In the genomic region with DNA sequence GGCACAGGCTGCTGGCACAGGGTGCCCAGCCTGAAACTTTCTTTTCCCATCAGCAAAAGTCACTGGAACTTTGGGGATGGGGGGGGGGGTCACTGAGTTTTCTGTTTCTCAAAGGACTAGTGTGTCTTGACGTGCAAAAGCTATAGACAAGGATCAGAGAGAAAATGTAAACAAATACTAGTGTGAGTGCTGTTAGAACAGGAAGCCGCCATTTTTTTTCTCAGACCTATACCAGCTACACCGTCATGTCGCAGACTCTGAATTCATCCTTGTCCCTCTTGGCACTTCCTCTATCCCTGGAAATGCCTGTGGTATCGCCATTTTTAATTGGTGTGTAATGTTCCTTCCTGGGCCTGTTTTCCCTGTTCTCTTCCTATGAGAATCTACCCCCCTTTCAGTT, we compare ENCODE assay signal across 29 mouse cellular contexts.
DNase-seq lines count a peak whose midpoint lies in the region; ATAC-seq and TF ChIP-seq lines count a peak whose summit lies in the region.
"Had no signal": no experiment of that assay in that cellular context is flagged by ENCODE, and none has a peak within 500 bp of the region (broad histone marks: within the 10 kb centered on the region; RNA-seq: fewer than 3 reads in every experiment).

No protein-coding gene starts in this region.

- H3K9ac ChIP-seq in kidney, embryonic 16.5 days (replicated peaks; ENCODE audit: low read length) = no peak overlapping the region
- H3K9ac ChIP-seq: embryonic facial prominence, embryonic 12.5 days; forebrain, embryonic 12.5 days; forebrain, embryonic 15.5 days; heart, embryonic 13.5 days; hindbrain, embryonic 14.5 days; intestine, embryonic 15.5 days had no signal

- no peaks in the 10 kb centered on the region for H3K9me3 ChIP-seq in kidney, embryonic 16.5 days (ENCODE audit: low read length)
- H3K9me3 ChIP-seq: embryonic facial prominence, embryonic 12.5 days; forebrain, embryonic 12.5 days; forebrain, embryonic 15.5 days; heart, embryonic 10.5 days; heart, embryonic 13.5 days; intestine, embryonic 15.5 days had no signal

- H3K4me2 ChIP-seq in kidney, embryonic 16.5 days (replicated peaks; ENCODE audit: low read depth, low read length) = no peak overlapping the region
- H3K4me2 ChIP-seq: embryonic facial prominence, embryonic 12.5 days; forebrain, embryonic 12.5 days; forebrain, embryonic 15.5 days; heart, embryonic 13.5 days; hindbrain, embryonic 14.5 days; intestine, embryonic 15.5 days had no signal

- H3K36me3 ChIP-seq in kidney, embryonic 16.5 days (ENCODE audit: insufficient read depth, low read length) = no peaks in the 10 kb centered on the region
- peaks cover 20% of the 10 kb centered on the region; the same call in 1 of the 2 replicates for H3K36me3 ChIP-seq in thymus, adult 2 months (ENCODE audit: control insufficient read depth, insufficient read depth, low read length)
- H3K36me3 ChIP-seq: embryonic facial prominence, embryonic 12.5 days; forebrain, embryonic 12.5 days; forebrain, embryonic 15.5 days; G1E; heart, embryonic 10.5 days; heart, embryonic 13.5 days; intestine, embryonic 15.5 days had no signal

- H3K27ac ChIP-seq in layer of hippocampus, adult 2 months = peak overlapping the region; percentile 43; the same call in 1 of the 2 replicates
- H3K27ac ChIP-seq in kidney, embryonic 16.5 days (ENCODE audit: low read length) = no peak overlapping the region
- no peak overlapping the region for H3K27ac ChIP-seq in thymus, adult 2 months (ENCODE audit: control insufficient read depth, insufficient read depth, low read length)
- H3K27ac ChIP-seq: embryonic facial prominence, embryonic 12.5 days; forebrain, embryonic 15.5 days; heart, adult 2 months; heart, embryonic 10.5 days; heart, embryonic 13.5 days; hindbrain, embryonic 14.5 days; hindbrain, postnatal 0 days; intestine, embryonic 15.5 days had no signal

- TF ChIP-seq CTCF in layer of hippocampus, adult 2 months (conservative IDR thresholded peaks at IDR 0.05) = no peak
- TF ChIP-seq CTCF in thymus, adult 2 months (IDR thresholded peaks at IDR 0.05; ENCODE audit: borderline replicate concordance, control insufficient read depth, extremely low read depth, insufficient read depth, low read length, poor library complexity) = no peak

- no peak for ATAC-seq in kidney, embryonic 16.5 days (ENCODE audit: low FRiP score, low TSS enrichment)
- ATAC-seq: forebrain, embryonic 15.5 days; hindbrain, postnatal 0 days; intestine, embryonic 15.5 days; Patski had no signal

- DNase-seq in layer of hippocampus, adult 2 months (ENCODE audit: low spot score in 2 of 2) = no peak
- DNase-seq in layer of hippocampus, adult 9-11 months = no peak
- peak; percentile 54 for DNase-seq in CD4-positive, CD25-positive, alpha-beta regulatory T cell, adult 2 months (ENCODE audit: low read depth, low spot score)
- DNase-seq in induced T-regulatory cell, adult 2 months (ENCODE audit: low read depth) = peak; percentile 63
- DNase-seq in thymus, adult 2 months = no peak
- DNase-seq: adrenal gland, adult 2 months; adrenal gland, postnatal 36 days; B cell, adult 2 months; cerebellum, adult 18-20 months; cerebellum, adult 9-10 months; cerebellum, postnatal 14 days; gastrocnemius, postnatal 25 days; heart, adult 2 months; heart, postnatal 14 days; heart, postnatal 4 days; kidney, adult 11 months had no signal

- H3K4me1 ChIP-seq in kidney, embryonic 16.5 days (ENCODE audit: insufficient read depth, low read length) = peaks cover 13% of the 10 kb centered on the region
- H3K4me1 ChIP-seq in thymus, adult 2 months (replicated peaks; ENCODE audit: control insufficient read depth, insufficient read depth, low read length) = peaks cover 66% of the 10 kb centered on the region

- H3K4me3 ChIP-seq in layer of hippocampus, adult 2 months = no peak overlapping the region
- no peak overlapping the region for H3K4me3 ChIP-seq in kidney, embryonic 16.5 days (ENCODE audit: low read length)
- H3K4me3 ChIP-seq in thymus, adult 2 months (ENCODE audit: control insufficient read depth, insufficient read depth, low read length) = no peak overlapping the region
- H3K4me3 ChIP-seq: embryonic facial prominence, embryonic 12.5 days; erythroblast, embryonic 14.5 days; forebrain, embryonic 12.5 days; forebrain, embryonic 15.5 days; heart, adult 2 months; heart, embryonic 10.5 days; heart, embryonic 13.5 days; intestine, embryonic 15.5 days had no signal

- no peaks in the 10 kb centered on the region for H3K27me3 ChIP-seq in kidney, embryonic 16.5 days (ENCODE audit: insufficient read depth, low read length)
- no peaks in the 10 kb centered on the region for H3K27me3 ChIP-seq in thymus, adult 2 months (ENCODE audit: control insufficient read depth, insufficient read depth, low read length)
- H3K27me3 ChIP-seq: CH12.LX; embryonic facial prominence, embryonic 12.5 days; forebrain, embryonic 12.5 days; forebrain, embryonic 15.5 days; intestine, embryonic 15.5 days; Patski had no signal

- no peak for TF ChIP-seq POLR2A in thymus, adult 2 months (IDR thresholded peaks at IDR 0.05; ENCODE audit: control insufficient read depth, extremely low read depth, insufficient read depth, low read length, poor library complexity)

- 84% methylated on average over 5 of the region's 5 CpGs for WGBS in kidney, embryonic 16.5 days
- 73% methylated on average over 5 of the region's 5 CpGs for WGBS in thymus, adult 2 months

Comparison
In these comparisons a context has a peak if more than half of its experiments do, and no peak if none do; other contexts are left out.
1. DNase-seq: peak in CD4-positive, CD25-positive, alpha-beta regulatory T cell, adult 2 months (single experiment) and induced T-regulatory cell, adult 2 months (single experiment); none in layer of hippocampus, adult 2 months (0 of 2), layer of hippocampus, adult 9-11 months (single experiment) and thymus, adult 2 months (single experiment).